Mouse (Mus musculus): ENCODE measurements around the gene Igsf3.

The Igsf3 gene

DNA sequence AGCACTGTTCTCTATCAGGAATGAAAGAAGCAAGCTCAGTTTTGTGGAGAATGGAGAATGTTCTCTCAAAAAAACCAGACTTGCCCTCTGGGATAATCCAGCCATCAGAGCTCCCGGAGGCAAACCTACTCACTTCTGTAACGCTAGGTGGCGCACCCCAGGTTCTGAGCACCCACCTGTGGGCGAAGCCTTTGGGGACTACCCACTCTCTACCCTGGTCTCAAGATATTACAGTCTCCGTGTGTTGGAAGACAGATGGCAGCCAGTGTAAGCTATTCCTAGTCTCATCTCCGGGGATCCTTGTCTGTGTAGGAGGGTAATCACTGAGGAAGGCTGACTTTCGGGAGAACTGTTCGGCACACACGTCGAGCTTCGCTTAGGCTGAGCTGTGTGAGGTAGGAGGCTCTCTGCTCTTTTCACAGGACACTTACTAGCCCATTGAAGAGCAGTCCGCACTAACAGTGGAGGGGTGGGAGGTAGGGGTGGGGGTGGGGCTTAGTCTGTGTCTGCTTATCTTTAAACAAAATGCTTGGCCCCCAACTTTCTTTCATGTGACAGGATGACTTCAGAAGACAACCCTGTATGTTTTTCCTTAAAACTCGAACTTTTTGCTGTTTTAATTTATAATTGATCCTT lies 4.4 kb upstream of the Igsf3 start:
- DNase-seq (ENCODE audit: low spot score in 2 of 2): no peak

DNA sequence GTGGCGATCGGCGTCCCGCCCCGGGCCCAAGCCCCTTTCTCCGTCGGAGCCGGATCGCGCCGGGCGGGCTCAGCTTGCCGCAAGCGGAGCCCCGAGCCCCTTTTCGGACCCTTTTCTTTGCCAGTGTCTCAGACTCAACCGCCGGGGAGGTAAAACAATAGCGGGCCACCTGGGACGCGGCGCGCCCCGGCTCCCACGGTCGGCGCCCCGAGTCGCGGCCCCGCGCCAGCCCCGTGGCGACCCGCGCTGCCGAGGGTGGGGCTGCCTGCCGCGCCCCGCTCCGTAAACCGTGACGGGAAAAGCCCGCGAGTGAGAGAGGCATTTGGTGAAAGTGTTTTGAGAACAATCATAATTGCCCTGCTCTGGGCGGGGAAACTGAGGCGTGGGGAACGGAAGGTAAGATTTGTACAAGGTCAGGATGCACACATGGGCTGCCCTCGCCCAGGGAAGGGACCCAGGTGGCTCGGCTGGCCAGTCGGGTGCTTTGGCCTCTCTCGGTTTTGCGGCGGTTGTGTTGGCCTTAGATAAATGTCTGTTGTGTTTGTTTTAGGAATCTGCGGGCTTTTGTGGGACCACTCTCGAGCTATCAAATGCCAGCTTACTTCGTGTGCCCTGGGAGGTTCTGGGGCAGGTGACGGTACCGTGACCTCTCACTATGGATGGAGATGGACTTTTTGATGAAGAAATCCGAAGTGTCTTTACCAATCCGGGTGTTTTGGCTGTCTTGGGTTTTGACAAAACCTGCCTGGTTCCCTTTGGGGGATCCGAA lies 557 bp downstream of the Igsf3 start:
- no peak for DNase-seq (ENCODE audit: low spot score in 2 of 2)

DNA sequence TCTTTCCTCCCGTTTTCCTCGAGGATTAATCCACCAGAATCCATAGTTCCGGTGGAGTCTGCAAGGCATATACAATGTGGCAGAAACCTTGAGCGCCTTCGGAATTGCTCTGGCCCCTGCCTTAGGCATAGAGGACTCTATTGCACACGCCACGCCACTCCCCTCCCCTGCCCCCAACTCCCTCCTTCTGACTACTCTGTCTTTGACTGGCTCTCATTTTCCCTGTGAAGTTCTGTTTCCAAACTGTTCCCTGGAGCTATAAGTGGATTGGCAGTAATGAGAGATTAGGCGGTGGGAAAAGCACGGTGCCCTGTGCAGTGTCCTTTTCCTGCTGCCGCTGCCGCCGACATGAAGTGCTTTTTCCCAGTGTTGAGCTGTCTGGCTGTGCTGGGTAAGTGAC lies 1.2 kb downstream of the Igsf3 start:
- no peak for DNase-seq (ENCODE audit: low spot score in 2 of 2)

DNA sequence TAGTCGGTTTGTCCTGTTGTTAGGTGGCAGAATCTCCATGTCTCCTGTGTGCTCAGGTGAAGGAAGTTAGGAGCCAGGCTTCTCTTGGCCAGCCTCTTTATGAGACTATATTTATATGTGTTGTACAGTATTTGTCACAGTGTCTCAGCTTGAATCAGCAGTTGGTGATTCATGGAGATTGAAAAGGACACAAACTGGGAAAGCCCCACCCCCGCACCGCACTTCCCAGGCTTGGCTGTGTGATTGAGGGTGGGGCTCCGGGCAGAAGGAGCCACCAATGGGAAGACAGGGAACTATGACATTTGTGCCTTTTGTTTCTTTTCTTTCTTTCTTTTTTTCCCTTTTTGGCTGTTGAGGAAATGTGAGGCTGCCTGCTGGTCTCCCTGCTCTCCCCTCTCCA lies 2.9 kb downstream of the Igsf3 start:
- DNase-seq (ENCODE audit: low spot score in 2 of 2): no peak

DNA sequence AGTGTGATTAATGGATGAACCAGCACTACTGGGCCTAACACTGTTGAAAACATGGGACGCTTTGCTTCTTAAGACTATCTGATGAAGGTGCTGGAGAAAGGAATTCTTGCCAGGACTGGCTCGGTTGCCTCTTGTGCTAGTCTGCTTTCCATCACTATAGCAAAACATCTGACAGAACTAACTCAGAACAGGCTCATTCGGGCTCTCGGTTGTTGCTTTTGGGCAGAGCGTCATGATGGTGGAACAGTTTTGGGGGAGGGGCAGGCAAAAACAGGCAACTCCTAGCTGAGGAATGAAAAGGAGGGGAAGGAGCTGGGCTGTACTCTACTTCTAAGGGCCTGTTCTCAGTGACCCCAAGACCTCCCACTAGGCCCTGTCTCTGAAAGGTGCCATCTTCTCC lies 4.8 kb downstream of the Igsf3 start:
- DNase-seq (ENCODE audit: low spot score in 2 of 2): no peak

DNA sequence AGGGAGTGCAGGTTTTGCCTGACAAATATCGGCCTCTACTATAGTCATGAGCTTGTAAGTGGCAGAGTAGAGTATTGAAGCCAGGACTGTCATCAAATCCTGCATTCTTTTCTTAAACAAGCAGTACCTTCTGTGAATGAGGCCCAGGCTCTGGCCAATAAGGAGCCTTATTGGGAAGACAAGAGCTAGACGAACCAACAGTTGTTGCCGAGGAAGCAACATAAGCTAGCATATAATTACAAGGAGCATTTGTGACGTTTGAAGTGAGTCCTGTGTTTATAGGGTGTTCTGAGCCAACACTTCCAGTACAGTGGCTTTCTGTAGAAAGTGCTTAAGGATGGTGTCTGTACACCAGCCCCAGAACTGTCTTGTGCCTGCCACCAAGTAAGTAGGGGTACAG lies 5.9 kb downstream of the Igsf3 start:
- DNase-seq (ENCODE audit: low spot score in 2 of 2): no peak

DNA sequence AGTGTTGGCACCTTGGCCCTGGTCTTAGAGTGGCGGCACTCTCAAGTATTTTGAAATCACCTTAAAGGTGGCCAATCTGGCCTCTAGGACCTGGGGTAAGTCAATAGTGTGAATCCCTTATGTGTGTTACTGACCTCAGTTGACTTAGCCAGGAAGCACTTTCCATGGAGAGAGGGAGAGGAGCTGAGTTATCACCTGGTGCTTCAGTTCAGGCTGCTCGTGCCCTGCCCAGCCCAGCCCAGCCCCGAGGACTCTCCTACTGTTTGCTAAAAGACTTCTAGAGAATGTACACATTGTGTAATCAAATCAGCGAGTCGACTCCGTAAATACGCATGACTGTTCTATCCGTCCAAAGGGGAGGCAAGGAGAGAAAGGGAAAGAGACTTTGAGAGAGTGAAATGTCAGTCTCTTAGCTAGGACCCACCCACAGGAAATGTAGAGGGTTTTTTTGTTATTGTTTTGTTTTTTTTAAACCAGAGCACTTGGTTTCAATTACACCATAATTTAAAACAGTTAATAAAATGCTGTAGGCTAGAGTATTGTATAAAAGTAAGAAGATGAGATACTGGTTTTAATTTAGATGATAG lies 9.6 kb downstream of the Igsf3 start:
- DNase-seq (ENCODE audit: low spot score in 2 of 2): no peak

DNA sequence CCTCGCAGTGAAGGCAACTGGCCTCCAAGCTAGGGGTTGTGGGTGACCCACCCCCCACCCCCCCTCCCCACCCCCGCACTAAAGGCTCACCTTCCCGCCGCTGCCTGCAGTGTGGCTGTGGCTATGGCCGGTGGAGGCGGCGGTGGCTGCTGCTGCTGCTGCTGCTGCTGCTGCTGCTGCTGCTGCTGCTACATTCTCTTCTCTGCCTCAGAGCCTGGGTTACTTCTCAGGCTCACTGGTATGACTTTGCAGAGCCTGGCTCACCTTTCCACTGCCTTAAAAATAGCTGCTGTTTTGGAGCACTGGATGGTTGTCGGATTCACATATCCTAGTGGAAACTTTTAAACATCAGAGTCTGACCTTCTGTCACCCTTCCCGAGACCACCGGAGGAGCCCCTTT lies 11.0 kb downstream of the Igsf3 start:
- DNase-seq (ENCODE audit: low spot score in 2 of 2): no peak

DNA sequence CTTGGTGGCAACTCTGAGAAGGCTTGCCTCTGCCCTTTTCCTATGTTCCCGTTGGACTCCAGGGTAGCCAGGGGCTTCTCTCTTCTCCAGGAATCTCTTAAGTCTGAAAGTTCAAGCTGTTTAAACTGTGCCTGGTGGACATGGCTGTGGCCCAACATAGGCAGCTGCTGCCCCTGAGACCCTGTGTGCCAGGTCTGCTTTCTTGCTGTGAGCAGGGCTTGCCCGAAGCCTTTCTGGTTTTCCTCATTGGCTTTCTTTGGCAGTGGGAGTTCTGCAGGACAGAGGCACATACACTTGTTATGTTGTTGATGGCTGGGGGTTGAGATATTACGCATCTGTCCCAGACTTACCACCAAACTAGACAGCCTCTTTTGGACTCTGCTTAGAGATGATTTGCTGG lies 12.7 kb downstream of the Igsf3 start:
- DNase-seq (ENCODE audit: low spot score in 2 of 2): no peak

DNA sequence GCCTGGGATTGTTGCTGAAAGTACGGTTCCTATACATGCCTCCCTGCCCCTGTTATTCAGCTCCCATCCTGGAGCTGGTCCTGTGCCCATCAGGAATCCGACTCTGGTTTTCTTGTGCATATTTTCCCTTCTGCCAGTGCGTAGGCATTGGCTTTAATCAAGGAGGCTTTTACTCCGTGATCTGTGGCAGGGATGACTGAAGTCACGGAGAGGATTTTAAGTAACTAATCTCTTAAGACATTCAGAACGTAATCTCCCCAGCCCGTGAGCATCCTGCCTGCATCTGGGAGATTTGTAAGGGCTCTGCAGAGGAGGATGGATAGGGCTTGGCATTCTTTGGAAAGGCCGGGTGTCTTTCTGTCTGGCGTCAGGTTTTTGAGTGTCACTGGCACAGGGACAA lies 13.6 kb downstream of the Igsf3 start:
- no peak for DNase-seq (ENCODE audit: low spot score in 2 of 2)

DNA sequence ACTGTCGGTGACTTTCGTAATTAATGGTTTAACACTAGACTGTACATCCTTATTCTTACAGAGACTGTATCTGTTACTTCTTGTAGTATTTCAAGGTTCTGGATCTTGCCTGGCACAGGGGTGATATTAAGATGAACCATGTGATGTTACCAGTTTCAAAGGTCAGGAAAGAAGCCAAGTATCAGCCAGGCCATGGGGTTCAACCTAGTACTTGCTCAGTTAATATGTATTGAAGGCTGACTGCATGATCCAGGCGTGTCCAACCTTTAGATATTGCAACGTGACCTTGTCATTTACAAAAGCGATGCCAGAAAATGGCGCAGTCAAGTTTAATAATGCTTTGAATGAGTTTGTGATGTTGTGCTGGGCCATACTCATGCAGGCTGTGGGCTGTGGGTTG lies 15.1 kb downstream of the Igsf3 start:
- no peak for DNase-seq (ENCODE audit: low spot score in 2 of 2)

DNA sequence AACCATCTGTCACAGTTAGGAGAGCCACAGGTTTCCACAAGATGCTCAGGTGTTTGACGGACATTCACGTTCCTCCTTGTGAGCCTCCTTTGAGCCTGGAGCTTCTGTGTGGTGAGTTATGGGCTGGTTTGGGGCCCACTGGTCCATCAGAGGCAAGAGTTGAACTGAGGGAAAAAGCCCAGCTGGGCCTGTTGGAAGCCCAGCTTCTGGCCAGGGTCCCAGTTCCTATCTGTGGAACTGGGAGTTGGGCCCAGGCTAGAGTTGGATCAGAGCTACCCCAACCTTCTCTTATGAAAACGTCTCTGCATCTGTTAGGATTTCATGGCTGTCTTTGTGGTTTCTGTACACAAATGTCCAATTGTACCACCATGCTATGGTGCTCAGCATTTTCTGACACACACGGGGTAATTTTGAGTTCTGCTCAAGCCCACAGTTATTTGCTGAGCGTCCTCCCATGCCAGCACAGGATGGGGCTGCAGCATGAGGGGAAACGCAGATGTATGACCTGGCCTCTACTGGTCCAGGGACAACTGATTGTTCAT lies 16.3 kb downstream of the Igsf3 start:
- peak in 1 of 2 experiments; percentile 45 for DNase-seq (ENCODE audit: low spot score in 2 of 2)

DNA sequence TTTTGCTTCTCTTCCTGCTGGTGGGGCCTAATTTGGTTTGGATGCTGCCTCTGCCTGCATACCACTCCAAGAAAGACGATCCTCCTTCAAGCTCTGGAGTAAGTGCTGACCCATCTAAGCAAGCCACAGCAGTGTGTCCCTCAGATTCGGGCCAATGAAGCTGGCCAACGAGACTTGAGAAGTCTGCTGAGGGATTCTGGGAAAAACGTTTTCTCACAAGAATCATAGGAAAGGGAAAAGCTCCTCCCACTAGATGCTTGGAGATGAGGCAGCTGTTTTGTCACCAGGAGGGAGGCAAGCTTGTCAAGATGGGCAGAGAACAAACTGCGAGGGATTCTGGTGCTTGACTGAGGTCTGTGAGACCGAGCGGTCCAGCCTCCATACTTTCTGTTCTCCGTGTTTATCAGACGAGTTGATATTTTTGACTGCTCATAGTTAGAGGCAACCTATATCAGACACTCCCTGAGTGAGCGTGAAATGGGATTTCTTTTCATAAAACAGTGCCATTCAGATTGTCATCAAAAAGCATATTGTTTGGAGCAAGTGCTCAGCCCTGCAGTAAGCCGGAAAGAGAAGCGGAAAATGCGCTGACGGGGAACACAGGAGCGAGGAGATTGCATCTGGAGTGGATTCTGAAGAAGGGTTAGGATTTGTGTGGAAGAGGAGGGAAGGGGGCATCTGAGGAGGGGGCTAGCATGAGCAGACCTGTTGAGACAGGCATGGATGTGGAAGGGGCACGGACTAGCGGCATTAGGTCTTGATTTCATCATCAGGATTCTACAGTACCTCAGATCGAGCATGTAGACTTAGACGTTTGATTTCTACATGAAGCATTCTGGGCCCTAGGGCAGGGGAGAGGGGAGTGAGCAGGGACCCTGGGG lies 17.0 kb downstream of the Igsf3 start:
- DNase-seq (ENCODE audit: low spot score in 2 of 2): no peak

DNA sequence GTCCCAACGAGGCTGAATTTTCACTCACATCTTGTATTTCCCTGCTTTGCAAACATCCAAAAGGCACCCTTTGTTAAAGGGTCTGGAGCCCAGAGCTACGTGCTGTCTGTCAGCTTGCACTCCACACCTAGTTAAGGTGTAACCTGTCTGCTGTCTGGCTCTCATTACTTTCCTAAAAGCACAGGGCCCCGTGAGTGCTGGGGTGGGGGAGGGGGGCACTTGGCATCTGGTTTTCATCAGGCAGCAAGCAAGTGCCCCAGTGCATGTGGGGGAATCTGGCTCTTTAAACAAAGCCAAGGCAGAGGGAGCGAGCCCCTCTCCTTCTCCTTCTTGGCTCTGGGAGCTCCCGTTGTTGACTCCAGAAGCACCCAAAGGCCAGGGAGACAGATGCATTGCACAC lies 18.5 kb downstream of the Igsf3 start:
- no peak for DNase-seq (ENCODE audit: low spot score in 2 of 2)

DNA sequence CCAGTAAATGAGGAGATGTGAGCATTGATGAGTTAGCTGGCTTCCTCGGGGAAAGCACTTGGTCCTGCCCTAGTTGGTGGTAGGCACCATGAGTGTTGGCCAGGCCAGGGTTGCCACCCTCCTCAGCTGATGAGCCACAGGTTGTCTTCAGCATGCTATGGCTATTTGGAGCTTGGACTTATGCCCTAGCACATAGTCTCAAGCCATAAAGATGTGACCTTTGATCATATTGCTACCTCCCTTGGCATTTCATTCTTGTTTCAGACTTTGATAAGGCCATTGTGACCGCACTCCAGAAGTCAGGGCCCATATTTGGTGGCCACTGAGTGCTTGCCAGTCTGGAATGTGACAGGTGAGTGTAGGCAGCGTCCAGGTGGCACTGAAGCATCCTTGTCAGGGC lies 19.2 kb downstream of the Igsf3 start:
- no peak for DNase-seq (ENCODE audit: low spot score in 2 of 2)

DNA sequence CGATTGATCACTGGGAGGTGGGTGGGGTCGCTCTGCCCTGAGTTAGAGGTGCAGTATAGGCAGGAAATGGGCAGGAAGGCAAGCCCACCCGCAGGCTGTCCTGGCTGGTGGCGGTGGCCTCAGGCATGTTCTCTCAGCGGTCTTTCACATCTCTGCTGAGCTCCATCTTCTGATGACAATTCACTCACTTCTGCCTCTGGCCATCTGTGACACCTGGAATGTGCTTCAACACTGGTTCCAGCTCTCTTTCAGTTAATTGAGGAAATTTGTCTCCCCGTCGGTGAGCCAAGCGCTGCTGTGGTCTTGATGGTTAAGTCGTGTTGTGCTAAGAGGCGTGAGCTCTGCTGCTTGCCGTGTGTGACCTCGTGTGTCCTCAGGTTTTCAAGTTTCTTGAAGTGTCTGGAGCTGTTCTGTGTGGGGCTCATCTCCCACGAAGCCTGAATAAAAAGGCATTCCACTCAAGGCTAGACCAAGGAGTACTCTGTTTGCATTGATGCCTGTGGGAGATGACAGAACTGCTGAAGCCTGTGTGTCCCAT lies 19.9 kb downstream of the Igsf3 start:
- DNase-seq (ENCODE audit: low spot score in 2 of 2): no peak

DNA sequence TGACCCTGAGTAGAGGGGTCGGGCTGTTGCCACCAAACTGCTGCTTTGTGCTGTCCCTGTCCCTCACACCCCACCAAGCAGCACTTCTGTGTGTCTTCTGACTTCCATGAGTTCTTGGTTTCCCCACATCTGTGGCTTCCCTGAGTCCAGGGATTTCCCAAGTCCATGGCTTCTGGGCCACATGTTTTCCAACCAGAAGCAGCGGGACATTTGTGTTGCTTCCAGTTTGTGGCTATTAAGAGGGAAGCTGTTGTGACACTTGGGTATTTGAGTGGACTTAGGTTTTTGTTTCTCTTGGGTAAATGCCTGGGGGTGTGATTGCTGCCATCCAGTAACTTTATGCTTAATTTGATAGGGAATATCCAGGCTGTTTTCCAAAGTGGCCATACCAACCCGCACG lies 20.5 kb downstream of the Igsf3 start:
- no peak for DNase-seq (ENCODE audit: low spot score in 2 of 2)

DNA sequence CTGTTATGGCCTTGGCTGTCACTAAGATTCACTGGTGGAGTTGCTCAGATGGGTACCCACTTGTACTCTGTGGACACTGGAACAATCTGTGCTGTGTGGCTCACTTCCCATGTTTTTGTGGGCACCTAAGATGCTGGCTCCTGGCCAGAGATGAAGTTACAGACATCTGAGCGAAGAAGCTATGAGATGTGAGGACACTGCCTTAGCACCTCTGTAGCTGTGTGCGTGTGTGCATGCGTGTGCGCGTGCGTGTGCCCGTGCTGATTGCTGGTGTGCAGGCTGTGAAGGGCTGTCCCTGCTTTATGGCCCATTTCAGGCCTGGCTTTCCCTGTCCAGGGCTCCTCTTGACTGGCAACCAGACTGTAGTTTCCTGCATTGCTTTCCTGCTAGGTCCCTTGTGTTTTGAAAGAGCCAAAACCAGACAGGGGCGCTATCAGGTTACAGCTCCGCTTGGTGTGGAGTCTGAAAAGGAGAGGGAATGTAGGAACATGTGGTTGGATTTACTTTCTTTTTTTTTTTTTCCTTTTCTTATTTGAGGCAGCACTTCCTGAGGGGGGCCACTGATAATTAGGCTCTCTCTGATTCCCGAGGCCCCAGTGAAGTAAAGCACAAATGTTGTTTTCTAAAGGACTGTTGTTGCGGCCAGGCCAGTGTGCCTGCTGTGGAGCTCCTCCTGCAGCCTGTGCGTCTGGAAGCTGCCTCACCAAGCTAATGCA lies 21.3 kb downstream of the Igsf3 start:
- no peak for DNase-seq (ENCODE audit: low spot score in 2 of 2)

DNA sequence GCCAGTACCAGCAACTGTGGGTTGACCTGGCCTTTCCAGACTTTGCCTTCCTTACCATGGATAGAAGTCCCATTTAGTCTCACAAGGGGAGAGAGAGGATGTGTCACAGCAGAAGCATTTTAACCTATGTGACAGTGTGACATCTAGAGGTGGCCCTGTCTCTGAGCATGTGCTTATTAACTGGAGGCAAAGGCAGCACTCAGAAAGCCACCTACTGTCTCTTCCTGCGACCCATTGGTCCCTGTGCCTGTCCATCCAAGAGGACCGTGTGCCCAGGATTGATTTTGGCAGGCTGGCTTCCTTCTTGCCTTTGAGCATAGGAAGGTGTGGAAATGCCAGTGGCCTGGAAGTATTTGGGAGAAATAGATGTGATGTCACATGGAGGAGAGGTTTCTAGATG lies 22.0 kb downstream of the Igsf3 start:
- no peak for DNase-seq (ENCODE audit: low spot score in 2 of 2)

DNA sequence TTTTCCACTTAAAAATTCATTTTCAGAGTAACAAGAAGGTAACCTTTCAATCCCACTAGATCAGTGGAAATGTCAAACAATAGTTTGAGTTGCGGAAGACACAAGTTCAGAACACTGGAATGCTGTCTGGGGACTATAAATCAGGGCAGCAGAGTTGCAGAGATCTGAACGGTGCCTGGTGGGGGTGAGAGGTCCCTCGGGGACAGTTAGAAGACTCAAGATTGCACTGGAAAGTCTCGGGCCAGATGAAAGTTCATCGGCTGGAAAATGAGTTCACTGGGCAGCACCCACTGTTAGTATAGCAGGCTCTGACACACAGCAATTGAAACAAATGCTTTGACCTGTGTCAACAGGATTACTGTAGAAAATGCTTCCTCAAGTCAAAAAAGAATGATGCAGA lies 24.6 kb downstream of the Igsf3 start:
- DNase-seq (ENCODE audit: low spot score in 2 of 2): no peak
